Mouse (Mus musculus) liver, embryonic 15.5 days (tissue): ENCODE data around the gene Krtcap2. TPM values are rescaled to one million over a fixed set of nuclear protein-coding genes. Genes with fewer than 3 reads are reported as not detected.

ENCODE experiments used
- ATAC-seq: fragments of 200-750 bp; cut with Nextera tagmentation; 2 replicates; pipeline ENCODE4 v1.8.0; 2017; ENCODE audit warnings: moderate number of reproducible peaks, mild to moderate bottlenecking, moderate library complexity; ENCODE audit not compliant: insufficient read depth
- H3K27ac ChIP-seq: fragments of 300-500 bp; sonication (generic); replicated peaks from 2 replicates; pipeline ENCODE4 v1.5.1; 2015; ENCODE audit warnings: mild to moderate bottlenecking, inconsistent platforms
- H3K27me3 ChIP-seq: fragments of 300-500 bp; sonication (generic); 2 replicates; pipeline ENCODE4 v1.6.1; 2015; ENCODE audit warnings: mild to moderate bottlenecking, inconsistent platforms
- H3K36me3 ChIP-seq: fragments of 300-500 bp; sonication (generic); replicated peaks from 2 replicates; pipeline ENCODE4 v1.6.1; 2015; ENCODE audit warnings: moderate library complexity, mild to moderate bottlenecking, inconsistent platforms
- H3K4me1 ChIP-seq: fragments of 300-500 bp; sonication (generic); replicated peaks from 2 replicates; pipeline ENCODE4 v1.6.1; 2015; ENCODE audit warnings: inconsistent platforms
- H3K4me2 ChIP-seq: fragments of 300-500 bp; sonication (generic); 2 replicates; pipeline ENCODE4 v1.6.1; 2015; ENCODE audit warnings: moderate library complexity, mild to moderate bottlenecking, inconsistent platforms
- H3K4me3 ChIP-seq: fragments of 300-500 bp; sonication (generic); replicated peaks from 2 replicates; pipeline ENCODE4 v1.5.1; 2015; ENCODE audit warnings: mild to moderate bottlenecking, inconsistent platforms
- H3K9ac ChIP-seq: fragments of 300-500 bp; sonication (generic); 2 replicates; pipeline ENCODE4 v1.6.1; 2015; ENCODE audit warnings: moderate library complexity, mild to moderate bottlenecking, inconsistent platforms
- H3K9me3 ChIP-seq: fragments of 300-500 bp; sonication (generic); replicated peaks from 2 replicates; pipeline ENCODE4 v1.6.1; 2016; ENCODE audit warnings: inconsistent platforms
- WGBS: fragments of 180-500 bp; shearing (Covaris S2); methylation state at CpG from one replicate; pipeline ENCODE4 v1.1.7; 2015; ENCODE audit warnings: mixed read lengths; ENCODE audit not compliant: insufficient replicate concordance; 5-methylcytosine and 5-hydroxymethylcytosine counted together
- polyA plus RNA-seq: library from polyadenylated mRNA; unstranded; fragments of >200 nt; fragmentation: Nextera tagmentation; extraction: Ambion mirVana; gene quantifications from 2 replicates; pipeline ENCODE4 v1.2.1, GENCODE M21; 2015

The Krtcap2 gene
- polyA plus RNA-seq, 1 experiment from 2014 or later = 126 TPM

GRCm38 (mm10) chr3:89284261-89284660, 38.5 kb downstream of the Krtcap2 start:
- Histone ChIP-seq H3K4me2 (no peak overlapping the region), H3K9me3 (no peaks in the 10 kb centered on the region), H3K36me3 (no peaks in the 10 kb centered on the region), H3K27ac (no peak overlapping the region), H3K9ac (no peak overlapping the region), H3K27me3 (peaks cover 64% of the 10 kb centered on the region), H3K4me1 (peaks cover 22% of the 10 kb centered on the region), H3K4me3 (no peak overlapping the region)
- ATAC-seq = no peak
- WGBS = 72% methylated on average over 3 of the region's 3 CpGs

GRCm38 (mm10) chr3:89285526-89285925, 39.8 kb downstream of the Krtcap2 start:
- Histone ChIP-seq H3K4me1 (peaks cover 9% of the 10 kb centered on the region; the same call in 1 of the 2 replicates), H3K4me3 (no peak overlapping the region), H3K27me3 (peaks cover 51% of the 10 kb centered on the region), H3K27ac (no peak overlapping the region), H3K9me3 (no peaks in the 10 kb centered on the region), H3K36me3 (no peaks in the 10 kb centered on the region), H3K4me2 (no peak overlapping the region), H3K9ac (no peak overlapping the region)
- no peak for ATAC-seq
- WGBS = 45% methylated on average over 2 of the region's 2 CpGs

GRCm38 (mm10) chr3:89287286-89287685, 41.5 kb downstream of the Krtcap2 start:
- Histone ChIP-seq H3K4me1 (no peaks in the 10 kb centered on the region), H3K9me3 (no peaks in the 10 kb centered on the region), H3K27me3 (peaks cover 34% of the 10 kb centered on the region), H3K36me3 (no peaks in the 10 kb centered on the region), H3K4me3 (no peak overlapping the region), H3K9ac (no peak overlapping the region), H3K27ac (no peak overlapping the region), H3K4me2 (no peak overlapping the region)
- ATAC-seq = no peak
- WGBS = 46% methylated on average over 5 of the region's 5 CpGs

- H3K4me2 ChIP-seq = no peak overlapping the region
- no peaks in the 10 kb centered on the region for H3K9me3 ChIP-seq
- no peaks in the 10 kb centered on the region for H3K4me1 ChIP-seq
- no peaks in the 10 kb centered on the region for H3K36me3 ChIP-seq
- no peak overlapping the region for H3K9ac ChIP-seq
- no peak overlapping the region for H3K4me3 ChIP-seq
- no peak for ATAC-seq
- no peak overlapping the region for H3K27ac ChIP-seq
- WGBS = 38% methylated on average over 7 of the region's 7 CpGs
- H3K27me3 ChIP-seq = peaks cover 27% of the 10 kb centered on the region
Measured at GRCm38 (mm10) chr3:89288503-89288928, 42.8 kb downstream of the Krtcap2 start.

GRCm38 (mm10) chr3:89291874-89292273, 46.1 kb downstream of the Krtcap2 start:
- Histone ChIP-seq H3K36me3 (no peaks in the 10 kb centered on the region), H3K9ac (no peak overlapping the region), H3K4me2 (no peak overlapping the region), H3K4me1 (peaks cover 5% of the 10 kb centered on the region; the same call in 1 of the 2 replicates), H3K27me3 (peaks cover 8% of the 10 kb centered on the region; the same call in 1 of the 2 replicates), H3K9me3 (no peaks in the 10 kb centered on the region), H3K27ac (no peak overlapping the region), H3K4me3 (no peak overlapping the region)
- WGBS = 26% methylated on average over 10 of the region's 10 CpGs
- no peak for ATAC-seq

GRCm38 (mm10) chr3:89292303-89292702, 46.5 kb downstream of the Krtcap2 start:
- Histone ChIP-seq H3K27me3 (peaks cover 8% of the 10 kb centered on the region; the same call in 1 of the 2 replicates), H3K4me1 (peaks cover 5% of the 10 kb centered on the region; the same call in 1 of the 2 replicates), H3K9me3 (no peaks in the 10 kb centered on the region), H3K9ac (no peak overlapping the region), H3K4me3 (no peak overlapping the region), H3K36me3 (no peaks in the 10 kb centered on the region), H3K27ac (no peak overlapping the region), H3K4me2 (no peak overlapping the region)
- no peak for ATAC-seq
- WGBS = 66% methylated on average over 5 of the region's 5 CpGs

- no peak overlapping the region for H3K4me3 ChIP-seq
- 64% methylated on average over 11 of the region's 11 CpGs for WGBS
- H3K9me3 ChIP-seq = no peaks in the 10 kb centered on the region
- H3K4me2 ChIP-seq = no peak overlapping the region
- 0 out of 2 replicates have a peak, but pooled peaks cover 3% of the 10 kb centered on the region for H3K27me3 ChIP-seq
- no peak overlapping the region for H3K9ac ChIP-seq
- peak overlapping the region; percentile 64 for H3K27ac ChIP-seq
- peaks cover 5% of the 10 kb centered on the region; the same call in 1 of the 2 replicates for H3K4me1 ChIP-seq
- no peaks in the 10 kb centered on the region for H3K36me3 ChIP-seq
- peak; percentile 75 for ATAC-seq
Measured at GRCm38 (mm10) chr3:89293247-89293918, 47.6 kb downstream of the Krtcap2 start.

GRCm38 (mm10) chr3:89294195-89294594, 48.4 kb downstream of the Krtcap2 start:
- H3K9me3 ChIP-seq = no peaks in the 10 kb centered on the region
- 57% methylated on average over 5 of the region's 5 CpGs for WGBS
- peaks cover 6% of the 10 kb centered on the region; the same call in 1 of the 2 replicates for H3K4me1 ChIP-seq
- H3K27me3 ChIP-seq = peaks cover 11% of the 10 kb centered on the region
- H3K4me2 ChIP-seq = no peak overlapping the region
- H3K36me3 ChIP-seq = no peaks in the 10 kb centered on the region
- ATAC-seq = no peak; the same call in 1 of the 2 replicates
- H3K27ac ChIP-seq = peak overlapping the region; percentile 64
- H3K4me3 ChIP-seq = no peak overlapping the region
- no peak overlapping the region for H3K9ac ChIP-seq

- Histone ChIP-seq H3K9me3 (no peaks in the 10 kb centered on the region), H3K27ac (no peak overlapping the region), H3K9ac (no peak overlapping the region)
Measured at GRCm38 (mm10) chr3:89295685-89296230, 50.0 kb downstream of the Krtcap2 start.

GRCm38 (mm10) chr3:89296761-89297396, 51.1 kb downstream of the Krtcap2 start:
- Histone ChIP-seq H3K36me3 (no peaks in the 10 kb centered on the region), H3K27ac (no peak overlapping the region)
- 67% methylated on average over 11 of the region's 11 CpGs for WGBS

More at GRCm38 (mm10) chr3:89295685-89296230, 50.0 kb downstream of the Krtcap2 start:
- H3K4me2 ChIP-seq = no peak overlapping the region
- H3K27me3 ChIP-seq = peaks cover 24% of the 10 kb centered on the region
- H3K36me3 ChIP-seq = no peaks in the 10 kb centered on the region
- no peak overlapping the region for H3K4me3 ChIP-seq
- H3K4me1 ChIP-seq = peaks cover 9% of the 10 kb centered on the region
- no peak for ATAC-seq
- WGBS = 42% methylated on average over 8 of the region's 8 CpGs

GRCm38 (mm10) chr3:89298908-89299307, 53.1 kb downstream of the Krtcap2 start:
- ATAC-seq = no peak
- Histone ChIP-seq H3K4me1 (peaks cover 9% of the 10 kb centered on the region), H3K27me3 (peaks cover 29% of the 10 kb centered on the region), H3K4me3 (no peak overlapping the region), H3K9me3 (no peaks in the 10 kb centered on the region), H3K4me2 (no peak overlapping the region), H3K9ac (no peak overlapping the region), H3K27ac (no peak overlapping the region), H3K36me3 (no peaks in the 10 kb centered on the region)
- 80% methylated on average over 6 of the region's 6 CpGs for WGBS

More at GRCm38 (mm10) chr3:89296761-89297396, 51.1 kb downstream of the Krtcap2 start:
- H3K4me3 ChIP-seq = no peak overlapping the region
- peaks cover 26% of the 10 kb centered on the region for H3K27me3 ChIP-seq
- H3K9me3 ChIP-seq = no peaks in the 10 kb centered on the region
- no peak overlapping the region for H3K9ac ChIP-seq
- peaks cover 9% of the 10 kb centered on the region for H3K4me1 ChIP-seq
- H3K4me2 ChIP-seq = no peak overlapping the region
- no peak for ATAC-seq
